Mouse (Mus musculus) gastrocnemius, postnatal 4 days (tissue): ENCODE results near the gene Ak8. TPM values are rescaled to one million over a fixed set of nuclear protein-coding genes. Genes with fewer than 3 reads are reported as not detected.

Experiments
- DNase-seq, 2 experiments: peaks; one replicate each; pipeline ENCODE4 v3.0.0; 2021 to 2022; ENCODE audit warnings: low spot score in 2 of 2, mixed read lengths in 2 of 2
- total RNA-seq, 2 experiments: library from RNA; stranded (reverse); gene quantifications; 2 replicates each; pipeline ENCODE4 v1.2.3; 2021

Gene Ak8
- total RNA-seq, 2 experiments from 2014 or later, result 0.23 TPM; not detected in 1

DNA sequence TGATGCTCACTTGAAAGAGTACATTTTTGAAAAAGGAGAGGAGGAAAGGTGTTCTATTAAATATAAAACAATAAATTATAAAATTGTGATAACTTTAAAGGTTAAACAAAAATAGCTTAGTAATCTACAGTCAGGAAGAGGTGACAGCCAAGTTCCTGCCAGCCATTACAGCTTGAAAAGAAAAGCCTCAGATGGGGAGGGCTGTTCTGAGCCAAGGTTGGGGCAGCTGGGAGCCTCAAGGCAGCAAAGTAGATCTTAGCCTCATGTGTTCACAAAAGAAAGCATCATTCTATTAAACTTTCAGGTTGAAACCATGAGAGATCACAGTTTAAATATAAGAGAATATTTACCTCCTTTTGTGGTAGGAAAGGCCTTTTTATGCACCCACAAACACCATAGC is 30.7 kb downstream of the Ak8 start:
- DNase-seq, result no peak

DNA sequence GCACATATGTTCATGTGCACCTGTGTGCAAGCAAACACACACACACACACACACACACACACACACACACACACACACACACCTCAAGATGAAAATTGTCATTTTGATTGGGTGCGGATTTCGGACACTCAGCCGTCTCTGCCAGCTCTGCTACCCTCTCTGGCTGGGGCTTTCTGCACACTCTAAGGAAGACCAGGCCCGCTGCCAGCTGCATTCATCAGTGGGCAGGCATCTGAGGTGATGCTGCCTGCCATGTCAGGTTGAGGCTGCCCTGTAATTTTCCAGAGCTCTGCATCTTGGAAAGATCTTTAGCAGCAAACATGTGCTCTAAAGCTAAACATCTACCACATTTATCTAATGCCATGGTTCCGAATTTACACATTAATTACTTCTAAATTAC is 37.1 kb downstream of the Ak8 start:
- DNase-seq, result no peak

DNA sequence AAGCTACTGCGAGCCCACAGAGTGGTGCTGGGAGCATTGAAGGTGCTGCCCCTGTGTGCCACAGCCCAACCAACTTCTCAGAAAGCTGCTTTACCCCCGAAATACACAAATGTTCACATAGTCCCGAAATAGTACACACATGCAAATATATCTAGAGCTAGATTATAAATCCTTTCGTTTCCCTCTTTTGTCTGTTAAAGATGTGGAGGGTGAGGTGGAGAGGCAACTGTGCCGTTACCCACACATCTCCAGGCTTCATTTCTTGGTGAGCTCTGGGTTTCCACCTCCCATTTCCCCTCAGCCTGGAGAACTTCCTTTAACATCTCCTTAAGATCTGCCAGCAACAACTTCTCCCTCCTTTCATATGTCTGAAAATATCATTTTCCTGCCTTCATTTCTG is 40.2 kb downstream of the Ak8 start:
- DNase-seq, result no peak

DNA sequence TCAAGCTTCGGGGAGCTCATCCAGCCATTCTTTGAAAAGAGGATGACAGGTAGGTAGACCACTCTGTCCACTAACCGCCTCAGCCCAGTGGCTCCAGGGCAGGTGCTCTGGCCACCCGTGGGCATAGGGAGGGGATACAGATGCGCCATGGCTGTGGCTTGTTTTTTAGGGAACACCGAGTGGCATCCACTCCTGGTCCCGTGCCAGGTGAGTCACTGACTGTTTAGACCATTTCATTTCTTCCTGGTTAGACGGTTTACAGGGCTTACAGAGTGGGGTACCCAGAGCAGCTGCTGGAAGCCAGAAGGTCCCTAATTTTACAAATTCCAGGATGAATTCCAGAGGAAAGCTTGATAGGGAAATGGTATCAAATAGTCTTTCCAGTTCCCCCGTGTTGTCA is 42.7 kb downstream of the Ak8 start:
- DNase-seq, result no peak

DNA sequence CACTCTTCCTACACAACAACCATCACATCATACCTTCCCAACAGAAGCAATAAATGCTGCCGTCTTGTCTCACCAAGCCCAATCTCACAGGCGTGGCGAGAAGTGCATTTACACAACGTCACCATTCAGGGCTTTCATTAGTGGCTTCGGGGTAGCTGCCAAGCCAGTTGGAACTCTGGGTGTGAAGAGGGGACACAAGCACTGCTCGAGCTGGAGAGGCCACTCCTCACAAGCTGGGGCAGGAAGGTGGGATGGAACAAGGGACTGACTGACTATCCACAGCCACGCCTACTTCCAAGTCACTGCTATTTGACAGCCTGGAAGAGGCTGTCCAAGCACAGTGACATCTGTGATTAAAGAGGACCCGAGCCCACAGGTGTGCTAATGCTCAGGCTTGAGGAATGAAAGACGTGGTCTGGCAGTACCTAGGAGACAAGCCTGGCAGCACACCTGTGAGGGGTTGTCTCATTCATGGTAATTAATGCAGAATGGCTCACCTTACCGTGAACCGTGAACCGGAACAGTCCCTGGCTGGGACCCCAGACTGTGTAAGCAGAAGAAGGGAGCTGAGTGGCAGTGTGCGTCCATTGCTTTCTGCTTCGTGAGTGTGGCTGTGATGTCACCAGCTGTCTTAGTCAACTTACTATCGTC is 46.8 kb downstream of the Ak8 start:
- no peak for DNase-seq

DNA sequence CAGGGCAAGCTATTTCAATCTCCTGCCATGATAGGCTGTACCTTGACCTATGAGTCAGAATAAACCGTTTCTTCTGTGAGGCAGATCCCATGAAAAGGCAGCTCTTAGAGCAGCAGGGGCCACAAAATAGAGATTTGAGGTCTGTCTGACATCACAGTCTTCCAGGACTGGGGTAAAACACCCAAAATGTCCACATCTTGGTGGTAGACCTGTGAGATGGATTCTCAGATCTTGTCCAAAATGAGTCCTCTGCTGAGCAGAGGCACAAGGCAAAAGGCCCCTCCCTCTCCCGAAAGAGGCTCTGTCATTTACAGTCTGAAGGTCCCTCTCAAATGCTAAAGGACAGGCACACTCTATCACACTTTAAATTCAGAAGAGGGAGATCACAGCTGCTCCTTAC is 47.7 kb downstream of the Ak8 start:
- DNase-seq, result no peak

DNA sequence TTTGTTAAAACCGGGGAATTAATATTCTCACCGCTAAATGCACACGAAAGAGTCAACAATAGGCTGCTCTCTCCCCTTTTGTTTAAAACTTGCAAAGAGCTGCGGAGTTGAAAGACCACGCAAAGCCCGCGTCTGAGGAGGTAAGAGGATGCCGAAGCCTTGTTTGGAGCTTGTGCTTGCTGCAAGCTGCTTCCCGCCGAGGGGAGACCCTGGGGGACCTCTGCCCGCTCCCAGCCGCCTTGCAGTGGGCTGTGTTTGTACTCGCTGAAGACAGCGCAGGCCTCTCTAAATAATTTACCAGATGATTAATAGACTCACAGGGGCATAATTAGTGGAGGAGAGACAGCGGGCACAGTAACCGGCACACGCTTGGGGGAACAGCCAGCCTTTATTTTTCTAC is 51.2 kb downstream of the Ak8 start:
- no peak for DNase-seq

DNA sequence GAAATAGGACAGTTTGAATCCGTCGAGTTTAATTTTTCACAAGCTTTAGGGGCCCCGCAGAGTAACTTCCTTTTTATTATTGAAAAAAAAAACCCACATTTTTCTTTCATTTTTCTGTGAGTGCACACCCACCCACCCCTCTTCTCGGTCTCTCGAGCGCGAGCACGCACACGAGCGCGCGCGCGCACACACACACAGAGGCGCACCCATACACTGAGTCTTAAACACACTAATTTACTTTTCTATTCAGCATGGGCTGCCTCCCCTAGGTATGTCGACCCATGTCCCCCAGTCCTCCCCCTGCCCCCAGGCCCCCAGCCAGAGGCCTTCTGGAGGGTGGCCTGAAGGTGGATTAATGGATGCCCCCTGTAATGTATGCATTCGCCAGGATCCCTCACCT is 51.7 kb downstream of the Ak8 start:
- no peak for DNase-seq

DNA sequence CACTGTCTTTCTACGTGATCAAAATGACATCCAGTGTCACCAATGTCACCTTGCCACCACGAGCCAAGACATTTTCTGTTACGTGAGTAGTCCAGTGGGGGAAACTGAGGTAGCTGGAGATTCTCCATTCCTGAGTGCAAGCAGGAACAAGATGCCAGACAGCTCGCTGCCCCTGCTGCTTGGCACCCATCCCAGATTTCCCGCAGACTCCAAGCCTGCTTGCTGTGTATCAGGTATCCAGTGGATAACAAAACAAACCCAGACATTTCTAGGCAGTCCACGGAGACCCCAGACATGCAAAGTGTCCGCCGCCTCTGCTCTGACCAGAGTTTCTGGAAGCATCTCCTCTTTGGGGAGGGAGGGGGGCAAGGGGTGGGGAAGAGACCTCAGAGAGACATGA is 52.4 kb downstream of the Ak8 start:
- DNase-seq, result no peak

DNA sequence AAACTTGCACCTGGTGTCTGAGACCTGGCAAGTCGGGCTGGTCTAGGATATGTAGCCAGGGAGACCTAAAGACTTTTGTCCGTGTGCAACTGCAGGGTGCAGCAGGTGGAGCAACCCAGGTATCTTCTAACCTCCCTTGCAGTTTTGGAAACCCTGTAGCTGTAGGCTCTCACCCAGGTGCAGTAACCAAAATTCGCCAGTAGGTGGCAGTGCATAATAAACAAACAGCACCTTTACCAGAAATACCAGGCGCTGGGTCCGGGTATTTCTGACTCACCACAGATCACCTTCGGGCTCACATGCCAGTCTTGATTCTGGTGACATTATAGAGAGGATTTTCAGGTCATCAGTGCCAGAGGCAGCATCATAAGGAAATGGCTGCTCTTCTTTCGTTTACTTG is 55.5 kb downstream of the Ak8 start:
- peak; percentile 39 to 71 for DNase-seq

DNA sequence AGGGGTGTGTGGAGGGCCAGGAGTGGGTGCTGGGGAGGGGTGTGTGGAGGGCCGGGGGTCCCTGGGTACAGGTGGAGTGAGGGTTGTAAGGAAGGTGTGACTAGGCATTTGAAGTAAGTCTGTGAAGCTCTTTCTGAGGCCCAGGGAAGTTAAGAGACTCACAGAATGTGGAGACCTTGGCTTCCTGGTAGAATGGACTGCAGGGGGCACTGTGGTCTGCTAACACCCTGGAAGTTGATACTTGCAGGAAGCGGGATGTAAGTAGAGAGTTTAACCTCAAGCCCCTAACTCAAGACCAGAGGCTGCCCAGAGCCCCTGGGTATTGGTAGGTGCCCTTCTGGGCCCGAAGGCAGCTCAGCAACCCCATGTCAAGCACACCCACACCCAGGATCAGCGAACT is 56.2 kb downstream of the Ak8 start:
- peak in 1 of 2 experiments; percentile 59 for DNase-seq

DNA sequence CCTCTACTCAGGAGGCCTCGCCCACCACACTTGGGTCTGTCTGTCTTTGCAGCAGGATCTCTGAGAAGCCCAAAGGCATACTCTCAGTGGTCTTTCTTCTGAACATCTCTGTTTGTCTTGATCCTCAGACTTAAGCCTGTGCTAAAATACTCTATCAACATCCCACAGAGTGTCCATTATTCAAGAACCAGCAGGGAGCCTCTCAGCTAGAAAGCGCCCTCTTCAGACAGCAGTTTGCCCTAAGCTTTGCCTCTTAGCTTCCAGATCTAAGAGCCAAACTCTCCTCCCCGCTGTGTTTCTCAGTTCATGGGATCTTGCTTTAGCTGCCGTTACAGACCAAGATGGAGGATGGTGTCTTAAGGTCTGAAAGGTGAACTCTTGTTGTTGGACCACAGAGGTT is 59.5 kb downstream of the Ak8 start:
- DNase-seq, result no peak

DNA sequence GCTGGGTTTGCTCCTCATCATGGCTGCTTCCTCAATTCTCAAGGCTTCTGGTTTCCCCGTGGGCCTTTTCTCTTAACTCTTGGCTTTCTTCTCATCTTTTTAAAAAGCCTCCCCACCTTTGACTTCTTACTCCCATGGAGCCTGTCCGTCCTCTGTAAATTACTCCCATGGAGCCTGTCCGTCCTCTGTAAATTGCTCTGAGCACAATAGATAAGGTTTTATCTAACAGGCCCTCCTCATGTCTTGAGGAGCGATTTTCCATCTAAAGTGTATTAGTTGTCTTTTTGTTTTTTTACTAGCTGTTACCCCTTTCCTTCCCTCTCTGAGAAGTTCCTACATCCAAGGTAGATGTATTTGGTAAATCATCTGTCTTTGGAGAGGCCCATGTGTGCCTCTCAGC is 66.6 kb downstream of the Ak8 start:
- DNase-seq, result no peak

DNA sequence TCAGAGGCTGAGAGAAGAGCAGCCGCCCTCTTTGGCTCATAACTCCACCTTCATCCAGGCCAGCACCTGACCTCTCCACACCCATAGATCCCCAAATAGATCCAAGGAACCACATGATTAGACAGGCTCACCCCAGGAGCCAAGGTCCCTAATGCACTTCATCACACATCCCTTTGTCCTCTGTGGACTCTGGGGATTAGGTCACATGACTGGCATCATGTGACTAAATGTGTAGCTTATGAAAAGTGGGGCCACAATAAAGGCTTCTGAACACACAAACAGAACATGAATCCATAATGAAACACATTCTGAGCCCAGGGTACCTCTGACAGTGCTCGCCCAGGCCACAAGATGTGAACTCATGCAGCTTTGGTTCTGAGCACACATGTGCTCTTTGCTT is 67.1 kb downstream of the Ak8 start:
- no peak for DNase-seq

DNA sequence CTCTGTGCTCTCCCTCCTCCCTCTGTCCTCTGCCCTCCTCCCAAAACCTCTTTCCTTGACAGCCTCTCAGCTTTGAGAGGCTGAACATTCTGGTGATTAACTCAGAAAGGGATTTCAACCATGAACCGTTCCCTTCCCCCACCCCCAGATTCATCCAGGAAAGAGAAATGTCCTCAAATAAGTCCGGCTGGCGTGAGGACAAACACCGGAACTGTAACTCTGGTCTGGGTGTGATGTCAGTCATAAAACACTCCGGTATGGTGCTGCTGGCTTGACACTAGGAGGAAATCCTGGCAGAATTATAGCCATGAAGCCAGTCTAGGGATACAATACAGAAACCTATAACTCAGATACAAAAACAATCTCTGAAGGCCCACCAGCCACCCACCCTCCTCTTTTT is 70.7 kb downstream of the Ak8 start:
- no peak for DNase-seq

DNA sequence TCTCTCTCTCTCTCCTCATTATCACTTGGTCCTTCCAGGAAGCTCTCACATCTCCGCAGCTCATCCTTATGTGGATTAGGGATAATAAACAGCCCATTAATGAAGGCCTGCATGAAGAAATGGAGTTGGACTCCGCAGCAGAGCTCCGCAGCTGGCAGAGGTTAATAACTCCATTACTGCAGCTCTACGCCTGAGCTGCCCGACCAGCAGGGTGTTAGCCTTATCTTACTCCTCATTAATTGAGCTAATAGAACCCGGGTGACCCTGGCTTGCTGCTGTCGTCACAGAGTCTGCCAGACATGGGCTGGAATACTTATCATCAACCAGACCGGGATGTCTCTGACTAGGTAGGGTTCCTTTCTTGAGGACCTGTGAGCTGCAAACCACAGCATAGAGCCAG is 74.1 kb downstream of the Ak8 start:
- DNase-seq, result no peak

DNA sequence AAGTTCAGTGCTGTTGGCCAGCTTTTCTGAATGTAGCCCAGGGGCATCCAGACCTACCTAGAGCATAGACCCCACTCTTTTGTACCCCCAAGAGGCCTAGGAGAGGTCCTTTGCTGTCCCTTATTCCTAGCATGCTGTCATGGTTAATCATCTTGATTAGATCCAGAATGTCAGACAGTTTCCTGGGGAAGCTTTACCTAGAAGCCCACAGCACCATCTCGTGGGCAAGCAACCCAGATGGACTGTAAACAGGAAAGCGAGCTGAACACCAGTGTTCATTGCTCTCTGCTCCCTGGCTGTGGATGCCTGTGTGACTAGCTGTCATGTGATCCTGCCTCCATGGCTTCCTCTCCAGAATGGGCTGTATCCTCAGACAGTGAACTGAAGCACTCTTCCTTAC is 76.8 kb downstream of the Ak8 start:
- DNase-seq, result no peak

DNA sequence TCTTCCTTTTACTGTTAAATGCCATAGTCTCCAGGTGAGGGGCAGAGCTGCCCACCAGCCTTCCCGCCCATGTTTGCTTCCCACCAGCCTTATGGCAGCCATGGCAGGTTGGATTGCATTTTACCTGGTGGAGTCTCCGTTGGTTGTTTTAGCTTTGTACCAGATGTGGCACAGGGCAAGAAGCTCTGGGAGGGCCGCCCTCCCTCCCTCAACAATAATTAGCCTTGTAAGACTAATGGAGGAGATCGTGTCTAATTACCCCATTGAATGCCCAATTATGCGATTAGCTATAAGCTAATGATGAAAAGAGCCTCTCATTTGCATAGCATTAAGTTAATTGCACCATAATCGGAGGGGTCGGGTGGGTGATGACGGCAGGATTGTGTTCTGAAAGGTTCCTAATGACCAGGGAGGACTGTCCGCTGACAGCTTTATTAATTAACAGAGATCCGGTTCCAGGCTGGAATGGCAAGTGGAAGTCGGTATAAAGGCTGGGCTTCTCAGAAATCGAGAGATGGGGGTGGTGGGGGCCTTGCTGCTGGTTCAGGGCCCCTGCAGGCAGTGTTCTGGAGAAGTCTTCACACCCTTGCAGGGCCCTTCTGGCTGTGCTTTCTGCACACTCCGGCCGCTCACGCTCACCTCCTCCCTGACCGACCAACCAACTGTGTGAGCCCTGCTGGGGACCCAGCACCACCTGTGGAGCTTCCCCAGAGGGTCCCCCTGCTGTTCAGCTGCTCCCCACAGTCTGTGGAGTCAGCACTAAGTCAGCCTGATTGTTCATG is 80.2 kb downstream of the Ak8 start:
- no peak for DNase-seq

DNA sequence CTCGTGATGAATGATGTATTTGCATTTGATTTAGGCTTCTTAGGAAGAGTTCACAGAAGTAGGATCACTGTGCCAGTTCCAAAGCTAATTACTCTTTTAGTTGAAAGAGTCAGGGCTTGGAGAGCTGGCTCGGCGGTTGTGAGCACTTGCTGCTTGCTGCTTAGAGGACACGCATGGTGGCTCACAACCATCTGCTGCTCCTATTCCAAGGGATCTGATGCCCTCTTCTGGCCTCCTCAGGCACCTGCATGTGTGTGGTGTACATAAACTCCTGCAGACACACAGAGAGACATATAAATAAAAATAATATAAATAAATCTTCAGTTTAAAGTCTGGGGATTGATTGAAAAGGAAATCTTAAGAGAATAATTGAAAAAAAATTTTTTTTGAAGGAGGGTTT is 81.3 kb downstream of the Ak8 start:
- no peak for DNase-seq

DNA sequence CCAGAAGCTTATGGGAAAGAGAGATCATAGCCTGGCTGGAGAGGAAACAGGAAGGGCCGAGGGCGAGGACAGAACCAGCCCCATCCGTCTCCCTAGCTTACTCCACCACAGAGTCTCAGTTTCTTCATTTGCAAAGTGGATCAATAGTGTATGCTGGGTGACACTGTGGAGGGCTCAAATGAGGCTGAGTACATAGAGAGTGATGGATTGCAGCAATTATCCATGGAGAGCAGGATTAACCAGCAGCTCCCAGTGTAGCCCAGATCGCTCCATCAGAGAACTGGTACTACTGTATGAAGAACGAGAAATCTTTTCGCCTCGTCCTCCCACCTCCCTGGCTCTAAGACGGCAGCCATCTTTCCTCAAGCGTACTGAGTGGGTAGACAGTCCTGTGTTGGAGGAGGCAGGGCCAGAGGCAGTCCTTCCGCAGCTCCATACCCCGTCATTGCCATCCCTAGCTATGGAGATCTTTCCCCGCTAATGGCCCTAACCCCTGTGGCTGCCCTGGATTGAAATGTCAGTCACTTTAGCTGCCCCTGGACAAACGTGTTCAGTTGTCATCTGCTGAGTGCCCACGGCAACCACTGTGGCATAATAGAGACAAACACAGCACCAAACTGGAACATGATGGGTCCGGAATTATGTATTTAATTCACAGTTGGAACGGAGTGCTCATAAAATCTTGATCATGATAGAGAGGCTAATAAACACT is 86.5 kb downstream of the Ak8 start:
- DNase-seq, result no peak

DNA sequence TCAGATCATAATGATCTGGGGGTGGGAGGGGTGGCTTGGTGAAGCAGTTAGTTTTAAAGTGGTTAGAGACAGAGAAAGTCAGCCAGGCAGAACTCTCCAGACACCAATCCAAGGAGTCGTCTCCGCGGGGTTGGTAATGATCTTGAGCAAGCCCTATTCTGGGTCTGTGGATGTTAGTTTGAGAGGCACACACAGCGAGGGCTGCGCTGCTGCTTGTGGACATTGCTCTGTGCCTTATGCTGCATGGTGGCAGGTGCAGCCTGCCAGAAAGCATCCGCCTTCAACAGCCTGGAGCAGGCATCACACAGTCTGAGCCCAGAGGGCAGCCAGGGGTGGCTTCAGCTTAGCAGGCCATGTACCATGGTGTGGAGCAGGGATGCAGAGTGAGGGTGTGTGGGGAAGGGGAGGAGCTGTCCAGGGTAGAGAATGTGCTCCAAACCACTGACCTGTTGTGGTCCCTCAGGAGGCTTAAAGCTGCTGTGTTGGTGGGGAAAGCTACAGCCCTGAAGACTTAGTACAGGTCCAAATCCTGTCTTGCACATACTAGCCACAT is 87.2 kb downstream of the Ak8 start:
- DNase-seq, result no peak

DNA sequence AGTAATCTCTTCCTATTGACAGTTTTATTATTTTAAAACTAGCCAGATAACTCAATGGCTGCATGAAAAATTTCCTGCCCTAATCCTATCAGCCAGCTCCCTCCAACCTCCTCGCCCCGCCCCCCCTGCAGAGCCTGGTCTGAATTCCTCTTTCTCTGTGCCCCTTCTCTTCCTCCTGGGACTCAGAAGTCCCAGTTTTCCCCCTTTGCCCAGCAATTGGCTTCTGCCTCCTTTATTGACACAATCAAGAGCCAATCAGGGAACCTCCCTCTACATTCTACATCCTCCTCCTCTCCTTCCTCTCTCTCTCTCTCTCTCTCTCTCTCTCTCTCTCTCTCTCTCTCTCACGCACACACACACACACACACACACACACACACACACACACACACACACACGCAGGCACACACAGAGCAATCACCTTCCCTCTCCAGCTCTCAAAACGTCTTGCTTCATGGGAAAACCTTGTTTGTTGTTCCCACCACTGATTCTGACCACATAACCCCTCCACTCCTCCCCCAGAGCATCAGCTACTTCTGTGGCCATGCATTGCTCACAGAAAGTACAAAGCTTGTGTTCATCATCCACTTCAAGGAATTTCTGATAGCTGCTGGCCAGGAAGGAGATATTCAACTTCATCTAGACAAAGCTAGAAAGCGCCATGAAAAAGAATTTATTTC is 93.1 kb downstream of the Ak8 start:
- no peak for DNase-seq
